20 mouse cellular contexts compared by ENCODE assay signal in genomic region chr13:60111465-60111864, GRCm38 (mm10).
DNase-seq lines count a peak whose midpoint lies in the region; ATAC-seq and TF ChIP-seq lines count a peak whose summit lies in the region.
"Had no signal": no experiment of that assay in that cellular context is flagged by ENCODE, and none has a peak within 500 bp of the region (broad histone marks: within the 10 kb centered on the region; RNA-seq: fewer than 3 reads in every experiment).

No protein-coding gene starts in this region.

- no peak for DNase-seq in forebrain, embryonic 11.5 days (ENCODE audit: low spot score)
- DNase-seq in forebrain, postnatal 0 days, result no peak
- no peak for DNase-seq in kidney, postnatal 0 days (ENCODE audit: low spot score)
- DNase-seq in kidney, adult 18-20 months, result no peak
- no peak for DNase-seq in limb, embryonic 14.5 days (ENCODE audit: low spot score)
- DNase-seq in cerebellum, adult 2 months, result no peak
- DNase-seq: adrenal gland, adult 8-10 months; cerebellum, postnatal 10 days; gastrocnemius, adult 2 months; heart, postnatal 14 days; kidney, postnatal 14 days; spleen, adult 18-20 months; thymus, postnatal 25 days had no signal

- no peak overlapping the region for H3K9ac ChIP-seq in forebrain, embryonic 11.5 days (ENCODE audit: low read length)
- no peak overlapping the region for H3K9ac ChIP-seq in forebrain, postnatal 0 days
- H3K9ac ChIP-seq in kidney, postnatal 0 days (ENCODE audit: low read depth, low read length), result no peak overlapping the region
- no peak overlapping the region for H3K9ac ChIP-seq in embryonic facial prominence, embryonic 13.5 days
- H3K9ac ChIP-seq in limb, embryonic 14.5 days (ENCODE audit: low read depth, low read length, severe bottlenecking), result no peak overlapping the region
- H3K9ac ChIP-seq: heart, embryonic 12.5 days; hindbrain, embryonic 15.5 days; neural tube, embryonic 12.5 days had no signal

- peaks cover 10% of the 10 kb centered on the region for H3K4me1 ChIP-seq in forebrain, embryonic 11.5 days (replicated peaks; ENCODE audit: control insufficient read depth, insufficient read depth, low read length)
- peaks cover 13% of the 10 kb centered on the region; the same call in 1 of the 2 replicates for H3K4me1 ChIP-seq in forebrain, postnatal 0 days (ENCODE audit: insufficient read depth)
- peaks cover 4% of the 10 kb centered on the region for H3K4me1 ChIP-seq in kidney, postnatal 0 days (replicated peaks; ENCODE audit: insufficient read depth, low read length)
- peaks cover 31% of the 10 kb centered on the region for H3K4me1 ChIP-seq in embryonic facial prominence, embryonic 13.5 days
- H3K4me1 ChIP-seq in limb, embryonic 14.5 days (ENCODE audit: control insufficient read depth, insufficient read depth, low read length), result peaks cover 21% of the 10 kb centered on the region
- no peaks in the 10 kb centered on the region for H3K4me1 ChIP-seq in cerebellum, adult 2 months (ENCODE audit: control insufficient read depth, insufficient read depth, low read length)

- H3K4me3 ChIP-seq in forebrain, embryonic 11.5 days (ENCODE audit: low read depth, low read length), result no peak overlapping the region
- H3K4me3 ChIP-seq in forebrain, postnatal 0 days (ENCODE audit: low read depth, low read length), result no peak overlapping the region
- H3K4me3 ChIP-seq in kidney, postnatal 0 days (replicated peaks; ENCODE audit: low read depth, low read length), result no peak overlapping the region
- H3K4me3 ChIP-seq in embryonic facial prominence, embryonic 13.5 days, result no peak overlapping the region
- no peak overlapping the region for H3K4me3 ChIP-seq in limb, embryonic 14.5 days (replicated peaks; ENCODE audit: low read length)
- H3K4me3 ChIP-seq in cerebellum, adult 2 months (replicated peaks; ENCODE audit: insufficient read depth, low read depth, low read length), result no peak overlapping the region
- H3K4me3 ChIP-seq: gastrocnemius, adult 2 months; heart, embryonic 12.5 days; hindbrain, embryonic 15.5 days; neural tube, embryonic 12.5 days had no signal

- H3K9me3 ChIP-seq in forebrain, embryonic 11.5 days (ENCODE audit: control insufficient read depth, low read length), result no peaks in the 10 kb centered on the region
- no peaks in the 10 kb centered on the region for H3K9me3 ChIP-seq in forebrain, postnatal 0 days (ENCODE audit: low read length)
- no peaks in the 10 kb centered on the region for H3K9me3 ChIP-seq in kidney, postnatal 0 days (replicated peaks; ENCODE audit: low read length)
- no peaks in the 10 kb centered on the region for H3K9me3 ChIP-seq in embryonic facial prominence, embryonic 13.5 days
- H3K9me3 ChIP-seq in limb, embryonic 14.5 days (ENCODE audit: control insufficient read depth, low read length), result no peaks in the 10 kb centered on the region
- H3K9me3 ChIP-seq: heart, embryonic 12.5 days; hindbrain, embryonic 15.5 days; neural tube, embryonic 12.5 days had no signal

- ATAC-seq in forebrain, embryonic 11.5 days (replicated peaks; ENCODE audit: low FRiP score), result no peak
- no peak for ATAC-seq in forebrain, postnatal 0 days
- no peak for ATAC-seq in kidney, postnatal 0 days (replicated peaks; ENCODE audit: low FRiP score, low read depth)
- ATAC-seq in embryonic facial prominence, embryonic 13.5 days (ENCODE audit: insufficient number of reproducible peaks, insufficient read depth, low FRiP score, low TSS enrichment, low read depth), result no peak
- no peak for ATAC-seq in limb, embryonic 14.5 days (ENCODE audit: low FRiP score, low read depth)
- ATAC-seq: CD4-positive, CD25-positive, alpha-beta regulatory T cell, adult 4 months; lung, postnatal 0 days; Patski had no signal

- TF ChIP-seq POLR2A in limb, embryonic 14.5 days (IDR thresholded peaks at IDR 0.05; ENCODE audit: borderline replicate concordance, extremely low read depth, insufficient read depth, insufficient read length), result no peak
- no peak for TF ChIP-seq POLR2A in cerebellum, adult 2 months (IDR thresholded peaks at IDR 0.05; ENCODE audit: borderline replicate concordance, insufficient read depth, low read length)

- no peak overlapping the region for H3K4me2 ChIP-seq in forebrain, embryonic 11.5 days (ENCODE audit: low read depth, low read length, severe bottlenecking)
- no peak overlapping the region for H3K4me2 ChIP-seq in forebrain, postnatal 0 days (ENCODE audit: low read depth)
- no peak overlapping the region for H3K4me2 ChIP-seq in kidney, postnatal 0 days (ENCODE audit: low read length)
- no peak overlapping the region for H3K4me2 ChIP-seq in embryonic facial prominence, embryonic 13.5 days
- no peak overlapping the region for H3K4me2 ChIP-seq in limb, embryonic 14.5 days (replicated peaks; ENCODE audit: low read depth, low read length, severe bottlenecking)
- H3K4me2 ChIP-seq: heart, embryonic 12.5 days; hindbrain, embryonic 15.5 days had no signal

- H3K36me3 ChIP-seq in forebrain, embryonic 11.5 days (ENCODE audit: control insufficient read depth, insufficient read depth, low read length), result no peaks in the 10 kb centered on the region
- H3K36me3 ChIP-seq in forebrain, postnatal 0 days (ENCODE audit: insufficient read depth), result no peaks in the 10 kb centered on the region
- no peaks in the 10 kb centered on the region for H3K36me3 ChIP-seq in kidney, postnatal 0 days (ENCODE audit: insufficient read depth, low read length)
- no peaks in the 10 kb centered on the region for H3K36me3 ChIP-seq in embryonic facial prominence, embryonic 13.5 days
- no peaks in the 10 kb centered on the region for H3K36me3 ChIP-seq in limb, embryonic 14.5 days (ENCODE audit: control insufficient read depth, insufficient read depth, low read length)
- H3K36me3 ChIP-seq: heart, embryonic 12.5 days; hindbrain, embryonic 15.5 days; neural tube, embryonic 12.5 days had no signal

- H3K27me3 ChIP-seq in forebrain, embryonic 11.5 days (ENCODE audit: control insufficient read depth, insufficient read depth, low read length), result no peaks in the 10 kb centered on the region
- H3K27me3 ChIP-seq in forebrain, postnatal 0 days (ENCODE audit: insufficient read depth, low read length), result no peaks in the 10 kb centered on the region
- H3K27me3 ChIP-seq in kidney, postnatal 0 days (ENCODE audit: insufficient read depth, low read length), result no peaks in the 10 kb centered on the region
- H3K27me3 ChIP-seq in embryonic facial prominence, embryonic 13.5 days, result no peaks in the 10 kb centered on the region
- no peaks in the 10 kb centered on the region for H3K27me3 ChIP-seq in limb, embryonic 14.5 days (ENCODE audit: control insufficient read depth, insufficient read depth, low read length)
- no peaks in the 10 kb centered on the region for H3K27me3 ChIP-seq in cerebellum, adult 2 months (ENCODE audit: control insufficient read depth, insufficient read depth, low read length)
- H3K27me3 ChIP-seq: heart, embryonic 12.5 days; hindbrain, embryonic 15.5 days; neural tube, embryonic 12.5 days; Patski had no signal

- H3K27ac ChIP-seq in forebrain, embryonic 11.5 days (ENCODE audit: low read depth, low read length), result peak overlapping the region; percentile 50; the same call in 1 of the 2 replicates
- no peak overlapping the region for H3K27ac ChIP-seq in forebrain, postnatal 0 days (ENCODE audit: low read depth, low read length)
- 0 out of 2 replicates have a peak overlapping the region, but pooled peaks have one; percentile 86 for H3K27ac ChIP-seq in kidney, postnatal 0 days
- peak overlapping the region; percentile 94 for H3K27ac ChIP-seq in embryonic facial prominence, embryonic 13.5 days
- H3K27ac ChIP-seq in limb, embryonic 14.5 days (replicated peaks; ENCODE audit: low read depth, low read length), result peak overlapping the region; percentile 93
- H3K27ac ChIP-seq in cerebellum, adult 2 months (ENCODE audit: insufficient read depth, low read length), result no peak overlapping the region
- H3K27ac ChIP-seq: gastrocnemius, adult 2 months; neural tube, embryonic 12.5 days had no signal

- 96% methylated on average over 2 of the region's 2 CpGs for WGBS in forebrain, embryonic 11.5 days
- WGBS in forebrain, postnatal 0 days, result 91% methylated on average over 2 of the region's 2 CpGs
- WGBS in kidney, postnatal 0 days, result 80% methylated on average over 2 of the region's 2 CpGs
- 88% methylated on average over 2 of the region's 2 CpGs for WGBS in embryonic facial prominence, embryonic 13.5 days
- WGBS in limb, embryonic 14.5 days, result 85% methylated on average over 2 of the region's 2 CpGs
- 87% methylated on average over 2 of the region's 2 CpGs for WGBS in cerebellum, adult 2 months

- TF ChIP-seq CTCF in forebrain, postnatal 0 days (IDR thresholded peaks at IDR 0.05; ENCODE audit: low read depth), result no peak
- no peak for TF ChIP-seq CTCF in kidney, postnatal 0 days (IDR thresholded peaks at IDR 0.05; ENCODE audit: low read depth)
- TF ChIP-seq CTCF in cerebellum, adult 2 months (IDR thresholded peaks at IDR 0.05; ENCODE audit: borderline replicate concordance, insufficient read depth, low read depth, low read length), result no peak

Comparison
In these comparisons a context has a peak if more than half of its experiments do, and no peak if none do; other contexts are left out.
1. H3K27ac ChIP-seq: peak in forebrain, embryonic 11.5 days (single experiment), kidney, postnatal 0 days (single experiment), embryonic facial prominence, embryonic 13.5 days (single experiment) and limb, embryonic 14.5 days (single experiment); none in forebrain, postnatal 0 days (single experiment) and cerebellum, adult 2 months (single experiment).